Mouse (Mus musculus): ENCODE data around the gene Flvcr2.

GRCm38 (mm10) chr12:85757074-85757473 is 10.7 kb downstream of the Flvcr2 start:
- TF ChIP-seq GATA1 (IDR thresholded peaks at IDR 0.05; ENCODE audit: low read depth, low read length) (no peak), CTCF (IDR thresholded peaks at IDR 0.05 in 2 of 3, conservative IDR thresholded peaks at IDR 0.05 in 1 of 3; ENCODE audit: control insufficient read depth in 1 of 3, insufficient read depth in 1 of 3, low read depth in 2 of 3, low read length in 3 of 3, poor library complexity in 1 of 3, severe bottlenecking in 1 of 3) (no peak), MAX (IDR thresholded peaks at IDR 0.05; ENCODE audit: low read length) (no peak), HCFC1 (IDR thresholded peaks at IDR 0.05; ENCODE audit: low read depth, low read length) (no peak), GABPA (IDR thresholded peaks at IDR 0.05; ENCODE audit: low read depth, low read length) (no peak), POLR2AphosphoS5 (IDR thresholded peaks at IDR 0.05; ENCODE audit: borderline replicate concordance, low read depth, low read length) (no peak), ETS1 (IDR thresholded peaks at IDR 0.05; ENCODE audit: low read depth, low read length) (no peak), RCOR1 (IDR thresholded peaks at IDR 0.05; ENCODE audit: low read depth, low read length) (no peak), CHD1 (IDR thresholded peaks at IDR 0.05; ENCODE audit: low read depth, low read length) (no peak), KAT2A (conservative IDR thresholded peaks at IDR 0.05; ENCODE audit: low read depth, low read length) (no peak), MEF2A (IDR thresholded peaks at IDR 0.05; ENCODE audit: extremely low read depth, insufficient replicate concordance, low read depth, low read length, poor library complexity, severe bottlenecking) (no peak), CHD2 (IDR thresholded peaks at IDR 0.05; ENCODE audit: low read length) (no peak), ZNF384 (IDR thresholded peaks at IDR 0.05; ENCODE audit: low read depth, low read length) (no peak), MAFK (IDR thresholded peaks at IDR 0.05; ENCODE audit: borderline replicate concordance, low read depth, low read length) (no peak)

Measured in MEL (cell line).